Mouse (Mus musculus): Measurements from ENCODE around the gene Kmt2c.
A peak's percentile ranks its signal among the peaks of the same experiment; 100 is the strongest.
"Not testable (repeated sequence)": the region's sequence is repeated elsewhere in the genome, so short reads cannot be mapped to it uniquely, and the experiment has no call there.

Kmt2c gene

GRCm38 (mm10) chr5:25506041-25506440, 7.5 kb upstream of the Kmt2c start:
- no peak for DNase-seq

- no peak for DNase-seq
Observed at GRCm38 (mm10) chr5:25500686-25501085, 2.1 kb upstream of the Kmt2c start.

- peak; percentile 95 for DNase-seq
Observed at GRCm38 (mm10) chr5:25499423-25500398, 1.1 kb upstream of the Kmt2c start.

GRCm38 (mm10) chr5:25498821-25499422, 339 bp upstream of the Kmt2c start:
- DNase-seq, result peak; percentile 80

- DNase-seq, result peak; percentile 50
Observed at GRCm38 (mm10) chr5:25497720-25498345, 750 bp downstream of the Kmt2c start.

GRCm38 (mm10) chr5:25497369-25497719, 1.2 kb downstream of the Kmt2c start:
- peak; percentile 23 for DNase-seq

GRCm38 (mm10) chr5:25496652-25497051, 1.9 kb downstream of the Kmt2c start:
- DNase-seq, result no peak

GRCm38 (mm10) chr5:25478863-25479262, 19.7 kb downstream of the Kmt2c start:
- no peak for DNase-seq

GRCm38 (mm10) chr5:25475789-25476188, 22.8 kb downstream of the Kmt2c start:
- no peak for DNase-seq

GRCm38 (mm10) chr5:25472070-25472469, 26.5 kb downstream of the Kmt2c start:
- DNase-seq, result no peak

GRCm38 (mm10) chr5:25461956-25462355, 36.6 kb downstream of the Kmt2c start:
- DNase-seq, result no peak

GRCm38 (mm10) chr5:25455432-25455831, 43.2 kb downstream of the Kmt2c start:
- not testable (repeated sequence) for DNase-seq

- DNase-seq, result no peak
Observed at GRCm38 (mm10) chr5:25452691-25453090, 45.9 kb downstream of the Kmt2c start.

GRCm38 (mm10) chr5:25437508-25437907, 61.1 kb downstream of the Kmt2c start:
- DNase-seq, result no peak

- peak; percentile 54 for DNase-seq
Observed at GRCm38 (mm10) chr5:25436081-25436480, 62.5 kb downstream of the Kmt2c start.

- DNase-seq, result no peak
Observed at GRCm38 (mm10) chr5:25422576-25422975, 76.0 kb downstream of the Kmt2c start.

- peak; percentile 61 for DNase-seq
Observed at GRCm38 (mm10) chr5:25420601-25421000, 78.0 kb downstream of the Kmt2c start.

GRCm38 (mm10) chr5:25415382-25415781, 83.2 kb downstream of the Kmt2c start:
- DNase-seq, result no peak

GRCm38 (mm10) chr5:25396727-25397126, 101.9 kb downstream of the Kmt2c start:
- no peak for DNase-seq

- DNase-seq, result no peak
Observed at GRCm38 (mm10) chr5:25392655-25393054, 105.9 kb downstream of the Kmt2c start.

GRCm38 (mm10) chr5:25383581-25383980, 115.0 kb downstream of the Kmt2c start:
- DNase-seq, result no peak

GRCm38 (mm10) chr5:25379188-25379587, 119.4 kb downstream of the Kmt2c start:
- DNase-seq, result no peak

- DNase-seq, result no peak
Observed at GRCm38 (mm10) chr5:25368420-25368819, 130.2 kb downstream of the Kmt2c start.

- no peak for DNase-seq
Observed at GRCm38 (mm10) chr5:25367126-25367525, 131.5 kb downstream of the Kmt2c start.

Data from thymus, postnatal 25 days (tissue).